Mouse (Mus musculus) heart, embryonic 14.5 days (tissue): ENCODE data around the gene Acot7. TPM values are rescaled to one million over a fixed set of nuclear protein-coding genes. Genes with fewer than 3 reads are reported as not detected.

Source experiments
- ATAC-seq: fragments of 200-750 bp; cut with Nextera tagmentation; 2 replicates; pipeline ENCODE4 v1.8.0; 2017; ENCODE audit warnings: low read depth, moderate TSS enrichment; ENCODE audit not compliant: insufficient number of reproducible peaks, insufficient read depth, low FRiP score
- H3K27ac ChIP-seq, 2 experiments: fragments of 200-500 bp in 1 of 2; fragments of 300-500 bp in 1 of 2; sonication (generic) in 1 of 2; replicated peaks in 1 of 2; 2 replicates each; pipeline ENCODE4 v1.5.1; 2012 to 2014; ENCODE audit warnings: low read depth in 2 of 2, low read length in 2 of 2, control low read depth in 1 of 2, mild to moderate bottlenecking in 1 of 2, mixed read lengths in 1 of 2; ENCODE audit not compliant: control insufficient read depth in 1 of 2, insufficient read depth in 1 of 2
- H3K27me3 ChIP-seq: fragments of 300-500 bp; sonication (generic); 2 replicates; pipeline ENCODE4 v1.6.1; 2014; ENCODE audit warnings: mild to moderate bottlenecking, low read length, control low read depth; ENCODE audit not compliant: control insufficient read depth, insufficient read depth
- H3K36me3 ChIP-seq: fragments of 300-500 bp; sonication (generic); 2 replicates; pipeline ENCODE4 v1.6.1; 2014; ENCODE audit warnings: mild to moderate bottlenecking, control low read depth, low read length, mixed read lengths; ENCODE audit not compliant: control insufficient read depth, insufficient read depth
- H3K4me1 ChIP-seq, 2 experiments: fragments of 200-500 bp in 1 of 2; fragments of 300-500 bp in 1 of 2; sonication (generic) in 1 of 2; 2 replicates each; pipeline ENCODE4 v1.6.1; 2012 to 2014; ENCODE audit warnings: low read length in 2 of 2, control low read depth in 1 of 2, mixed read lengths in 1 of 2; ENCODE audit not compliant: control insufficient read depth in 2 of 2, insufficient read depth in 2 of 2
- H3K4me2 ChIP-seq: fragments of 300-500 bp; sonication (generic); 2 replicates; pipeline ENCODE4 v1.6.1; 2014; ENCODE audit warnings: mild to moderate bottlenecking, low read length
- H3K4me3 ChIP-seq, 2 experiments: fragments of 200-500 bp in 1 of 2; fragments of 300-500 bp in 1 of 2; sonication (generic) in 1 of 2; 2 replicates each; pipeline ENCODE4 v1.5.1; 2012 to 2014; ENCODE audit warnings: low read length in 2 of 2, mild to moderate bottlenecking in 2 of 2, control low read depth in 1 of 2, low read depth in 1 of 2, moderate library complexity in 1 of 2; ENCODE audit not compliant: control insufficient read depth in 1 of 2, insufficient read depth in 1 of 2
- H3K9ac ChIP-seq: fragments of 300-500 bp; sonication (generic); 2 replicates; pipeline ENCODE4 v1.6.1; 2014; ENCODE audit warnings: mild to moderate bottlenecking, low read length
- H3K9me3 ChIP-seq: fragments of 300-500 bp; sonication (generic); 2 replicates; pipeline ENCODE4 v1.6.1; 2016; ENCODE audit warnings: low read length, control low read depth; ENCODE audit not compliant: control insufficient read depth
- WGBS: fragments of 180-500 bp; shearing (Covaris S2); extraction: QIAGEN DNeasy Blood & Tissue Kit; methylation state at CpG from one replicate; pipeline ENCODE4 v1.1.7; 2014; 5-methylcytosine and 5-hydroxymethylcytosine counted together
- polyA plus RNA-seq: library from polyadenylated mRNA; unstranded; fragments of >200 nt; fragmentation: Nextera tagmentation; extraction: Ambion mirVana; gene quantifications from 2 replicates; pipeline ENCODE4 v1.2.1, GENCODE M21; 2014

The Acot7 gene
- polyA plus RNA-seq, 1 experiment from 2014 or later, result 72.9 TPM

DNA sequence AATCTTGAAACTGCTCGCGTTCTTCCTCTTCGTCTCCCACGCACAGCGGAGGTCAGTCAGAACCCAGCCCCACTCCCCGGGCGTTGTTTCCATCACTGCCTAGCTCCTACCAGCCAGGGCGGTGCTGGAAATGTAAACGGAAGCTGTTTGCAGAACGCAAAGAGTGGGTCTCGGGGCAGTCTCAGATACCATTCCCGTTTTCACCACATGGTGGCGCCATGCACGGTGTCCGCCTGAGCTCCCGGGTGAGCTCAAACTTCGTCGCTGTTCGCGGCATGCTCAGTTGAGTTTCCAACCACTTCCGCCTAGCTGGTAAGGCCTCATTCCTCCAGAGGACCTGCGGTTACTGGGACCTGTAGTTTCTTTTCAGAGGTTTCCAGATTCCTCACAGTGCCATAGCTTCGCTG lies 24.2 kb upstream of the Acot7 start:
- no peaks in the 10 kb centered on the region for H3K36me3 ChIP-seq
- ATAC-seq, result 0 out of 2 replicates have a peak, but pooled peaks have one; percentile 27
- H3K27me3 ChIP-seq, result peaks cover 71% of the 10 kb centered on the region
- H3K4me1 ChIP-seq, result peaks cover 0 to 22% of the 10 kb centered on the region in 2 experiments; a peak in 3 of 4 replicates
- no peak overlapping the region; the same call in 1 of the 2 replicates for H3K9ac ChIP-seq
- H3K9me3 ChIP-seq, result no peaks in the 10 kb centered on the region
- peak overlapping the region; percentile 55 for H3K4me2 ChIP-seq
- H3K27ac ChIP-seq, result no peak overlapping the region
- 3% methylated on average over 23 of the region's 23 CpGs for WGBS
- H3K4me3 ChIP-seq, result peak overlapping the region; percentile 8 to 22; a peak in 1 of 4 replicates

DNA sequence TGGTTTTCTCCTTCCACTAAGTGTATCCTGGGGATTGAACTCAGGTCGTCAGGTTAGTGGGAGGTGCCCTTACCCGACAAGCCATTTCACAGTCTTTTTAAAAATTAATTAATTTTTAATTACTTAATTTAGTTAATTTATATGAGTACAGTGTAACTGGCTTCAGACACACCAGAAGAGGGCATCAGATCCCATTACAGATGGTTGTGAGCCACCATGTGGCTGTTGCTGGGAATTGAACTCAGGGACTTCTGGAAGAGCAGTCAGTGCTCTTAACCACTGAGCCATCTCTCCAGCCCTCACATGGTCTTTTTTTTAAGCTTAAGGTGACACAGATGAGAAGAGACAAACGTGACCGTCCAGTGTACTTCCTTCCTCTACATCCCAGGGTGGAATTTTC lies 22.9 kb upstream of the Acot7 start:
- H3K9ac ChIP-seq, result no peak overlapping the region
- H3K4me2 ChIP-seq, result no peak overlapping the region
- 55% methylated on average over 4 of the region's 4 CpGs for WGBS
- H3K36me3 ChIP-seq, result no peaks in the 10 kb centered on the region
- peaks cover 79% of the 10 kb centered on the region for H3K27me3 ChIP-seq
- no peak overlapping the region for H3K4me3 ChIP-seq
- no peak for ATAC-seq
- H3K27ac ChIP-seq, result no peak overlapping the region
- no peaks in the 10 kb centered on the region for H3K9me3 ChIP-seq
- H3K4me1 ChIP-seq, result peaks cover 2 to 24% of the 10 kb centered on the region in 2 experiments; a peak in 3 of 4 replicates

DNA sequence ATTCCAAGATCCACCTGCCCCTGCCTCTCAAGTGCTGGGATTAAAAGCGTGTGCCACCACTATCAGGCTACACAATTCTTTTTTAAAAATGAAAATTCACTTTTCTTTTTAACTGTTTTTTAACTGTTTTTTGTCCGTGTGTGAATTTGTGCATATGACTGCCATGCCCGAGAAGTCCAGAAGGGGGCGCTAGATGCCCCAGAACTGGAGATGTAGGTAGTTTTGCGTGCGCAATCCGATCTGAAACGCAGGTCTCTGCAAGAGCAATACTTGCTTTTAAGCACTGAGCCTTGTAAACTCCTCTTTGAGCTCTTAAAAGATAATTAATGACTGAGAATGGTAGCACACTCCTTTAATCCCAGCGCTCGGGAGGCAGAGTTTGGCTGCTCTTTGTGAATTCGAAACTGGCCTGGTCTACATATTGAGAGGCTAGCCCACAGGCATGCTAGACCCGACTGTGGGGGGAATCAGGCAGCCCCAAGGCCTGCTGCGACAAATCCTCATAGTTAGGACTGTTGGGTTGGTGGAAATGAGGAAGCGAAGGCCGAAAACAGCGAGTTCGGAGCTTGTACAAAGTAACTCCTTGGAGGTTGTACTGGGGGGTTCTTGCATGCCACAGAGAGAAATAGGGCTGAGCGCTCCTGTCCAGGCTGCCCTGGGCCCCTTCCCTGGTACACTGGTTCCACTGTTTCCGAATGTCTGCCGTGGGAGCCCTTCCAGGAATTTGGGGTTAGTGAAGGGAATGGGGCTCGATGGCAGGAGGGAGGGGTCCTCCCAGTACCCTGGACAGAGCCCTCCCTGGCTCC lies 20.0 kb upstream of the Acot7 start:
- Histone ChIP-seq H3K9me3 (no peaks in the 10 kb centered on the region), H3K9ac (no peak overlapping the region), H3K4me2 (peak overlapping the region; percentile 63), H3K36me3 (no peaks in the 10 kb centered on the region), H3K27me3 (peaks cover 84% of the 10 kb centered on the region), H3K4me1 (peaks cover 2 to 18% of the 10 kb centered on the region in 2 experiments; a peak in 3 of 4 replicates), H3K4me3 (peak overlapping the region in 1 of 2 experiments; percentile 34; a peak in 2 of 4 replicates), H3K27ac (no peak overlapping the region)
- no peak for ATAC-seq
- 16% methylated on average over 21 of the region's 21 CpGs for WGBS

DNA sequence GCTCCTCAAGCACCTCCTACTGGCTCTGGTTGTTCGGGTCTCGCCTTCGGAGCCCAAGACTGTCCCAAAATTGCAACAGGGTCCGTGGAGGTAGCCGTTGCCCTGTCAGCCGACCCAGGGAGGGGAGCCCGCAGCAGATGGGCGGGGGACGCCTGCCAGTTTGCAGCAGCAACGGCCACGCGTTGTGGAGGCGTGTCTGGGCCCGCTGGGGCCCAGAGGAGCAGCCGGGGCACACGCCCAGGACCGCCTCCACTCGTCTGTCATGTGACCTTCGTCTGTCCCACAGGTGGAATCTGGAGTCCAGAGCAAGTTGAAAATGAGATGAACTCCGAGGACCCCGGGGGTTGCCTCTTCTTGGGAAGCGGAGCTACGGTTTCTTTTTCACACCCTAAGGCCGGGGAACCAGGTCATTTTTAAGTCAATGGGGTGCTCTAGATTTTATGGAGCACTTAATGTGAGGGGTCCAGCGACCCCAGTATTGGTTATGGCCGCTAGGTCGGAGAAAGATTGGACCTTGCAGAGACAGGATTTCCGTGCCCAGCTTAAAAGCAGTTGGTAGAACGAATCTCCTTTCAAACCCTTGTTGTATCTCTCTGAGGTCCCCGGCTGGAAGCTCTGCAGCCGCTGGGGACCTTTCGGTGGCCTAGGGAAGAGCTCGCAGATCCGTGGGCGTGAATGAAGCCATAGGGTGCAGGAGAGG lies 19.2 kb upstream of the Acot7 start, which contains the start of gene Hes2:
Hes2 (plus strand) TSS at position 283 of the 700 bp plus-strand sequence.
- H3K4me3 ChIP-seq, result peak within 1 kb of the TSS in 1 of 2 experiments; percentile 34; a peak in 3 of 4 replicates
- no peak within 1 kb of the TSS for H3K27ac ChIP-seq
- peaks cover 77% of the 10 kb centered on the region for H3K27me3 ChIP-seq
- no peak for ATAC-seq
- H3K4me2 ChIP-seq, result peak within 1 kb of the TSS; percentile 63
- H3K9ac ChIP-seq, result no peak within 1 kb of the TSS
- H3K36me3 ChIP-seq, result no peaks in the 10 kb centered on the region
- peaks cover 2 to 14% of the 10 kb centered on the region in 2 experiments; a peak in 3 of 4 replicates for H3K4me1 ChIP-seq
- 5% methylated on average over 35 of the region's 35 CpGs for WGBS
- no peaks in the 10 kb centered on the region for H3K9me3 ChIP-seq

DNA sequence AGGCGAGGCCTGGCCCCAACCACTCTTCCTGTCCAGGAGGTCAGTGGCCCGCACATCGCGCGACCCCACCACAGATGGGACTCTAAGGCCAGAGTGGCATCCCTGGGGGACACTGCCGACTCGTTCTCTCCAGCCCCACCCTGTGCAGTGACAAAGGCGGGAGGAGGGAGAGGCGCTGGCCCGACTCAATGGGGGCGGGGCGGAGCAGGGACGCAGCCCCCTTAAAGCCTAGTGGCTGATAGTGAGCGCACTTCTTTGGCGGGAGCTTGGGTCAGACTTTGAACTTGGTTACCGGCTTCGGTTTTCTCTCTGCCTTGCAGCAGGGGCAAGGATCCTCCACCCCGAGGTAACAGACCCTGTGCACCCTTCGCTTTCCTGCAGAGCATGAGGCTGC lies 18.7 kb upstream of the Acot7 start:
- no peak for ATAC-seq
- Histone ChIP-seq H3K36me3 (no peaks in the 10 kb centered on the region), H3K4me2 (peak overlapping the region; percentile 63), H3K27me3 (peaks cover 73% of the 10 kb centered on the region), H3K9ac (no peak overlapping the region), H3K4me3 (peak overlapping the region in 1 of 2 experiments; percentile 34; a peak in 3 of 4 replicates), H3K9me3 (no peaks in the 10 kb centered on the region), H3K4me1 (peaks cover 2 to 11% of the 10 kb centered on the region in 2 experiments; a peak in 3 of 4 replicates), H3K27ac (no peak overlapping the region)
- WGBS, result 2% methylated on average over 19 of the region's 19 CpGs

DNA sequence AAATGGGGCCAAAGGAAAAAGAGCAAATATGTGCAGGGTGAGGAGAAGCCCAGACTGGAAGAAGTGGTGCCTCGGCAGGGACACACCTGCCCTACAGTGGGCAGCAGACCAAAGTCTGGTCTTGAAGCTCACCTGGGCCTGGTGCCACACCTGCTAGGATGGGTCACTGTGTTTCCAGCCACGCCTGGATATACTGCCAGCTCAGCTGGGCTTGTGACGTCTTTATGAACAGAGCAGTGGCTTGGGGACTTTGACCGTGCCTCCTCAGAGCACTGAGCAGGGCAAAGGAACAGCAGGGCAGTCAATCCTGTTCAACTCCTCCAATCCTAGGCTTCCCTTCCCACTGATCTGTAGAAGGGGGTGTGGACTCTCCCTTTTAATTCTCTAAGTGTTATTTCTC lies 17.2 kb upstream of the Acot7 start:
- H3K4me1 ChIP-seq, result peaks cover 2 to 11% of the 10 kb centered on the region in 2 experiments; a peak in 3 of 4 replicates
- H3K9ac ChIP-seq, result no peak overlapping the region
- no peak overlapping the region for H3K4me3 ChIP-seq
- ATAC-seq, result no peak
- no peaks in the 10 kb centered on the region for H3K36me3 ChIP-seq
- H3K27ac ChIP-seq, result no peak overlapping the region
- no peak overlapping the region for H3K4me2 ChIP-seq
- peaks cover 59% of the 10 kb centered on the region for H3K27me3 ChIP-seq
- H3K9me3 ChIP-seq, result no peaks in the 10 kb centered on the region
- 44% methylated on average over 4 of the region's 4 CpGs for WGBS

DNA sequence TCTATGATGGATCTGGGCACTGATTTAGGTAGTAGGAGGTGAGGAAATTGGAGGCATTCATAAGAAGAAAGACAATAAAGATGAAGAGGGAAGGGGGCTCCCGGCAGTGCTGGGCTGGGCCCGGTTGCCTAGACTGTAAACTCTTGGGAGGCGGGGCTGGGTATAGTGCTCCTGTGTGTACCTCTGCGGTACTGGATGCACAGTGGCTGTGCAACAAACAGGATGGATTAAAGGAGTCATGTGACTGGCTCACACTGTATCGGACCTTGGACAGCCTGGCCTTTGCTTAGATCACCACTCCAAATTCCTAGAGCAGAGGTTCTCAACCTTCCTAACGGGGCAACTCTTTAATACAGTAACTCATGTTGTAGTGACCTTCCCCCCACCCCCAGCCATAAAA lies 16.3 kb upstream of the Acot7 start:
- Histone ChIP-seq H3K4me3 (no peak overlapping the region), H3K27me3 (peaks cover 59% of the 10 kb centered on the region), H3K36me3 (no peaks in the 10 kb centered on the region), H3K4me2 (no peak overlapping the region), H3K9ac (no peak overlapping the region), H3K9me3 (no peaks in the 10 kb centered on the region), H3K4me1 (peaks cover 2 to 11% of the 10 kb centered on the region in 2 experiments; a peak in 3 of 4 replicates), H3K27ac (no peak overlapping the region)
- WGBS, result 65% methylated on average over 6 of the region's 6 CpGs
- ATAC-seq, result no peak
